Mouse (Mus musculus) hindbrain, embryonic 12.5 days (tissue): ENCODE measurements around the gene Isoc2a. TPM values are rescaled to one million over a fixed set of nuclear protein-coding genes. Genes with fewer than 3 reads are reported as not detected.

Experiments
- ATAC-seq: fragments of 200-750 bp; cut with Nextera tagmentation; 2 replicates; pipeline ENCODE4 v1.8.0; 2017; ENCODE audit warnings: moderate TSS enrichment; ENCODE audit not compliant: low FRiP score
- H3K27ac ChIP-seq: fragments of 300-500 bp; sonication (generic); 2 replicates; pipeline ENCODE4 v1.5.1; 2016; ENCODE audit warnings: mild to moderate bottlenecking
- H3K27me3 ChIP-seq: fragments of 300-500 bp; sonication (generic); 2 replicates; pipeline ENCODE4 v1.6.1; 2016; ENCODE audit warnings: mild to moderate bottlenecking
- H3K36me3 ChIP-seq: fragments of 300-500 bp; sonication (generic); 2 replicates; pipeline ENCODE4 v1.6.1; 2016; ENCODE audit warnings: mild to moderate bottlenecking
- H3K4me1 ChIP-seq: fragments of 300-500 bp; sonication (generic); 2 replicates; pipeline ENCODE4 v1.6.1; 2016
- H3K4me2 ChIP-seq: fragments of 300-500 bp; sonication (generic); replicated peaks from 2 replicates; pipeline ENCODE4 v1.6.1; 2016; ENCODE audit warnings: mild to moderate bottlenecking
- H3K4me3 ChIP-seq: fragments of 300-500 bp; sonication (generic); 2 replicates; pipeline ENCODE4 v1.5.1; 2016; ENCODE audit warnings: mild to moderate bottlenecking
- H3K9ac ChIP-seq: fragments of 300-500 bp; sonication (generic); 2 replicates; pipeline ENCODE4 v1.6.1; 2016; ENCODE audit warnings: mild to moderate bottlenecking, moderate library complexity
- H3K9me3 ChIP-seq: fragments of 300-500 bp; sonication (generic); replicated peaks from 2 replicates; pipeline ENCODE4 v1.6.1; 2016; ENCODE audit warnings: mild to moderate bottlenecking
- WGBS: fragments of 180-500 bp; shearing (Covaris S2); methylation state at CpG from one replicate; pipeline ENCODE4 v1.1.7; 2016; 5-methylcytosine and 5-hydroxymethylcytosine counted together
- polyA plus RNA-seq: library from polyadenylated mRNA; unstranded; fragments of >200 nt; fragmentation: Nextera tagmentation; extraction: Ambion mirVana; gene quantifications from 2 replicates; pipeline ENCODE4 v1.2.1, GENCODE M21; 2016

The Isoc2a gene
- polyA plus RNA-seq, 1 experiment from 2014 or later: 0.88 TPM

DNA sequence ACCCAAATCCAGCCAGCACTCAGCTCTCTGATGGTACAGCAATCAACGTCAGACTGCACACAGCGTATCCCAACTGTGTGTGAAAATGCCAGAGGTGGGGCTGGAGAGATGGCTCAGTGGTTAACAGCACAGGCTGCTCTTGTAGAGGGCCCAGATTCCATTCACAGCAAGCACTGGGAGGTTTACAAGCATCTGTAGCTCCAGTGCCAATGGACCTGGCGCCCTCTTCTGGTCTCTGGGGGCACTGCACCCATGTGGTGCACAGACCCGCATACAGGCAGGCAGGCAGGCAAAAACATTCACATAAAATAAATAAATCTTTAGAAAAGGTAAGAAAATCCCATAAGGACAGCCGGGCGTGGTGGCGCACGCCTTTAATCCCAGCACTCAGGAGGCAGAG, 24.2 kb downstream of the Isoc2a start:
- Histone ChIP-seq H3K36me3 (no peaks in the 10 kb centered on the region), H3K27ac (no peak overlapping the region), H3K9ac (no peak overlapping the region), H3K4me1 (peaks cover 11% of the 10 kb centered on the region), H3K9me3 (peaks cover 4% of the 10 kb centered on the region; the same call in 1 of the 2 replicates), H3K4me3 (no peak overlapping the region), H3K27me3 (peaks cover 19% of the 10 kb centered on the region), H3K4me2 (no peak overlapping the region)
- no peak for ATAC-seq
- WGBS: 53% methylated on average over 8 of the region's 8 CpGs

DNA sequence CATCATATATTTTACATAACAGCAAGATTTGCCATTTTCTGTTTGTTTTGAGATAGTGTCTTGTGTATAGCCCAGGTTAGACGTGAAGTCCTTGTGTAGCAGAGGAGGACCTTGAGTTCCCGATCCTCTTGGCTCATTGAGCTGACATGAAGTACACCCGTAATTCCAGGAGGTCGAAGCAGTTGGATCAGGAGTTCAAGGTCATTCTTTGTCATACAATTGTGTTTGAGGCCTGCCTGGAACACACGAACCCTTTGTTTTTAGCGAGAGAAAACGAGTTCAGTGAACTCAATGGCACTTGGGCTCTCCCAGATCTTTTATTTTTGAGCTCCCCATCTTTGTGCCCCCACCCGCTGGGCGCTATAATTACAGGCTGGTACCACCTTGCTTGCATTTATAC, 25.5 kb downstream of the Isoc2a start:
- no peak overlapping the region for H3K27ac ChIP-seq
- peaks cover 11% of the 10 kb centered on the region for H3K4me1 ChIP-seq
- peaks cover 19% of the 10 kb centered on the region for H3K27me3 ChIP-seq
- H3K4me2 ChIP-seq: no peak overlapping the region
- 85% methylated on average over 9 of the region's 9 CpGs for WGBS
- ATAC-seq: no peak
- H3K4me3 ChIP-seq: no peak overlapping the region
- no peaks in the 10 kb centered on the region for H3K36me3 ChIP-seq
- H3K9ac ChIP-seq: no peak overlapping the region
- H3K9me3 ChIP-seq: peaks cover 4% of the 10 kb centered on the region; the same call in 1 of the 2 replicates

DNA sequence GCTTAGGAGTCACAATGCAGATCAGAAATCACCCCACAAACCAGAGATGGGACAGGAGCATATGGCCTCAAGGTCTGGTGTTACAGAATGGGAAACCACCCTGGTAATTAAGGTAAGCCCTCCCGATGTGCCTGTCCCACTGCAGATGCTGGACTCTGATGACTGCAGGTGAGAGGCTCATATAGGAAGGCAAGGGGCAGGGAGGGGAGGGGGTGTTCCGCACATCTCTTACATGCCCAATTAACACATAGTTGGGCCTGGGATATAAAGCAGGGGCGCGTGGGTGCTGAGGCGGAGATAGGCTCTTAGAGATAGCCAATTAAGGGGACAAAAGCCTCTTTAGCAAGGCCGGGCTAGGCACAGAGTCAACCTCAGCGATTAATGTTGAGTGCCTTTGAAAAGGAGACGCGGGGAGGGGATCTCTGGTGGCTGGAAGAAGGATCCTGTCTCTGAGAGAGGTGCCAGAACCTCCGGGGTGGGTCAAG, 29.6 kb downstream of the Isoc2a start, which contains the start of gene Gm36210:
TSS of gene Gm36210 (minus strand) at position 51 of the 485 bp plus-strand sequence.
- no peak within 1 kb of the TSS for H3K27ac ChIP-seq
- H3K4me1 ChIP-seq: no peaks in the 10 kb centered on the region
- H3K9me3 ChIP-seq: no peaks in the 10 kb centered on the region
- WGBS: 68% methylated on average over 10 of the region's 10 CpGs
- no peaks in the 10 kb centered on the region for H3K36me3 ChIP-seq
- 0 out of 2 replicates have a peak, but pooled peaks have one; percentile 29 for ATAC-seq
- no peaks in the 10 kb centered on the region for H3K27me3 ChIP-seq
- H3K9ac ChIP-seq: no peak within 1 kb of the TSS
- no peak within 1 kb of the TSS for H3K4me2 ChIP-seq
- H3K4me3 ChIP-seq: no peak within 1 kb of the TSS

DNA sequence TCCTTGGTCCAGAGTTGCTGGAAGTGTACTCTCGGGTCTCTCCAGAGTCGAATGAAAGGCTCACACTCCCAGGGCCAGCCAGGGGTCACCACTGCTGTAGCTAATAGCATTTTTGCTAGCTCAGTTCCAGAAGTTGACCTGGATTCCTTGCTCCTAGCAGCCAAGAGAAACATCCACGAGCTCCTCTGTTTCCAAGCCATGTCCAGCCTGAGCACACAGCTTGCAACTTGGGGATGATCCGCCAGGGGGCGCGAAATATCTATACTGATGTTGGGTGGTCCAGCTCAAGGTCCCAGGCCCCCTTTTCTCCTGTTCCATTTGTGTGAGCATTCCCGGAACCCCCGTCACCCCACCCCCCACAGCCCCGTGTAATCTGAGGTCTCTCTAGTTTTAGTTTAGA, 34.6 kb downstream of the Isoc2a start:
- Histone ChIP-seq H3K9ac (no peak overlapping the region), H3K4me2 (no peak overlapping the region), H3K9me3 (no peaks in the 10 kb centered on the region), H3K36me3 (no peaks in the 10 kb centered on the region), H3K27me3 (no peaks in the 10 kb centered on the region), H3K4me3 (no peak overlapping the region), H3K27ac (no peak overlapping the region), H3K4me1 (peaks cover 13% of the 10 kb centered on the region)
- WGBS: 33% methylated on average over 9 of the region's 9 CpGs
- ATAC-seq: no peak

DNA sequence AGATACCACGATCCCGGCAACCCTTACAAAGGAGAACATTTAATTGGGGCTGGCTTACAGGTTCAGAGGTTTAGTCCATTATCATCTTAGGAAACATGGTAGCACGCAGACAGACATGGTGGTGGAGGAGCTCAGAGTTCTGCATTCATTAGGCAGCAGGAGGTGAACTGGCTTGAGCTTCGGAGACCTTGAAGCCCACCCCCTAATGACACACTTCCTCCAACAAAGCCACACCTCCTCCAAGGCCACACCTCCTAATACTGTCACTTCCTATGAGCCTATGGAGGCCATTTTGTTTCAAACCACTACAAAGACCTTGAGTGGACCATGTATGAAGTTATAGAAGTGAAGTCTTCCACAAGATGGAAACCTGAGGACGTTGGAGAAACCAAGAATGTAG, 35.3 kb downstream of the Isoc2a start:
- Histone ChIP-seq H3K9me3 (no peaks in the 10 kb centered on the region), H3K27me3 (no peaks in the 10 kb centered on the region), H3K36me3 (no peaks in the 10 kb centered on the region), H3K27ac (no peak overlapping the region), H3K9ac (no peak overlapping the region), H3K4me2 (no peak overlapping the region), H3K4me3 (no peak overlapping the region), H3K4me1 (peaks cover 20% of the 10 kb centered on the region)
- no peak for ATAC-seq
- 63% methylated on average over 5 of the region's 5 CpGs for WGBS

DNA sequence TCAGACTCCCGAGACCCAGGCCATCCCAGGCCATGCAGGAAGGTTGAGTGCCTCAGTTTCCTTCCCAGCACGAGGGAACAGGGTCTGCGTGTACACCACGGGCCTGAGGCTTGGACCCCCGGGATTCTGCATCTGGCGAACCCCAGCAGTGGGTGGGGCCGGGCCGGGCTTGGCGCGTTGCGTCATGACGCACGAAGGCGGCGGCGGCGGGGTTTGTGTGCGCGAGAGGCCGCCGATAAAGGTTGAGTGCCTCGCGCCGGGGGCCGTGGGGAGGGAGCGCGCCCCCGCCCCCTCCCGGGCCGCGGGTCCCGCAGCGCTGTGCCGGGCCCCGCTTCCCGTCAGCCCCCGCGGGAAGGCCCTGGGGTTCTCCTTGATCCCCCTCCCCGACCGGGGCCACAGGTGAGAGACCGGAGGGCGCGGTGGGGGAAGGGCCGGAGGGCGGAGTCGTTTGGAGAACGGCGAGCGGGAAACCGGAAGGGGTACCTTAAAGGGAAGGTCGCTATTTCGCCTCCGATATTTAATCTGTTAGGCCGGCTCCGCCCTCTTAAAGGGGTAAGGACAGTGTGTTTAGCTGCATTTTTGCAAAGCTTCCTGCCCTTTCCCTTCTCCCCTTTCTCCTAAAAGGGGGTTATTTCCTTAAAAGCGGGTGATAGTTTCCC, 38.2 kb downstream of the Isoc2a start, which contains the start of gene Zfp628:
TSS of gene Zfp628 (plus strand) at position 211 of the 659 bp plus-strand sequence.
- under 1% methylated on average over 55 of the region's 56 CpGs for WGBS
- Histone ChIP-seq H3K4me1 (peaks cover 21% of the 10 kb centered on the region), H3K9ac (peak within 1 kb of the TSS; percentile 88), H3K36me3 (peaks cover 27% of the 10 kb centered on the region), H3K27me3 (no peaks in the 10 kb centered on the region), H3K4me2 (peak within 1 kb of the TSS; percentile 80), H3K9me3 (no peaks in the 10 kb centered on the region), H3K27ac (peak within 1 kb of the TSS; percentile 98), H3K4me3 (peak within 1 kb of the TSS; percentile 70)
- peak; percentile 91 for ATAC-seq

DNA sequence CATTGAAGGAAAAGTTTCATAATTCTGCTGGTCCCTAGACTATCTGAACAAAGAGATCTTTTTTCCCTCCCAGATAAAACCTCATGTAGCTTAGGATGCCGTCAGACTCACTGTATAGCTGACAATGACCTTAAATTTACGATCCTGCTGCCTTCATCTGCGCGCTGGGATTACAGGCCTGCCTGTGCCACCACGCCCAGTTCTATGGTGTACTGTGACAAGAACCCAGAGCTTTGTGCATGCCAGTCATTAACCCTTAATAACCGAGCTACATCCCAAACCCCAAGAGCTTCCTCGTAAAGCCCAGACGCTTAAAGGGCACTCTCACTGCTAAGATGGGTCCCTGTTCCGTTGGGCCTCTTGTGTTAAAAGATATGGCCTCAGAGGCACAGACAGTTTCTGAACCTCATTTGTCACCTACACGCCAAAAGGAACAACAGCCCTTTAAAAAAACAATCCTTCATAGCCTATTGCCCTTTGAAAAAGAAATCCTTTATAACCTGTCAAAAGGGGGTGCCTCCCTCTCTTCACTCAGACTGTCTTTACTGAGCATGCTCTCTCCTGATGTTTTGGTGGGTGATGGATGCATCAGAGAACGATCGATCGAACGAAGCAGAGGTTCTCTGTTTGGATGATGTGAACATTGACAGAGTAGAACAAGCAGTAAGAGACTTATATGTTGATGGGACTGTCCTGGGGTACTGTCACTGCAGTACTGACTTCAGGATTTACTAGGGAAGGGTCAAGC, 38.9 kb downstream of the Isoc2a start:
- peak; percentile 31 for ATAC-seq
- Histone ChIP-seq H3K36me3 (peaks cover 34% of the 10 kb centered on the region), H3K4me2 (peak overlapping the region; percentile 80), H3K4me1 (peaks cover 23% of the 10 kb centered on the region), H3K27ac (peak overlapping the region; percentile 98), H3K9ac (peak overlapping the region; percentile 88), H3K4me3 (peak overlapping the region; percentile 70), H3K9me3 (no peaks in the 10 kb centered on the region), H3K27me3 (no peaks in the 10 kb centered on the region)
- WGBS: 18% methylated on average over 14 of the region's 14 CpGs

DNA sequence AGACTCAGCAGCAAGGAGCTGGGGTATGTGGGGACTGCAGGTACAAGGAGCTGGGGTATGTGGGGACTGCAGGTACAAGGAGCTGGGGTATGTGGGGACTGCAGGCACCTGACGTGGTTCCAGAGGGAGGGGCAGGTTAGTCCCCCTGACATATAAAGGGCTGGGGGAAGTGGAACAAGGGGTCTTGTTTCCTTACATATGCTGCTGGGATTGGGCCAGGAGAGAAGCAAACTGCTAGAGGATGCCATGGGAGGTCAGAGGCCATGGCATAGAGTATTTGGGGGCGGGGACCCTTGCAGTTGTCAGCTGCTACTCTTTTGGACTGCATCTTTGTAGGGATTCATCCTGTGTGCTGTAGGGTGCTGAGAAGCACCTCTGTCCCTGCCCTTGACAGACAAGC, 40.5 kb downstream of the Isoc2a start:
- Histone ChIP-seq H3K4me2 (no peak overlapping the region), H3K9ac (no peak overlapping the region), H3K4me1 (peaks cover 40% of the 10 kb centered on the region), H3K27ac (no peak overlapping the region), H3K4me3 (no peak overlapping the region; the same call in 1 of the 2 replicates), H3K36me3 (peaks cover 36% of the 10 kb centered on the region), H3K9me3 (no peaks in the 10 kb centered on the region), H3K27me3 (no peaks in the 10 kb centered on the region)
- 100% methylated on average over 2 of the region's 2 CpGs for WGBS
- ATAC-seq: no peak

DNA sequence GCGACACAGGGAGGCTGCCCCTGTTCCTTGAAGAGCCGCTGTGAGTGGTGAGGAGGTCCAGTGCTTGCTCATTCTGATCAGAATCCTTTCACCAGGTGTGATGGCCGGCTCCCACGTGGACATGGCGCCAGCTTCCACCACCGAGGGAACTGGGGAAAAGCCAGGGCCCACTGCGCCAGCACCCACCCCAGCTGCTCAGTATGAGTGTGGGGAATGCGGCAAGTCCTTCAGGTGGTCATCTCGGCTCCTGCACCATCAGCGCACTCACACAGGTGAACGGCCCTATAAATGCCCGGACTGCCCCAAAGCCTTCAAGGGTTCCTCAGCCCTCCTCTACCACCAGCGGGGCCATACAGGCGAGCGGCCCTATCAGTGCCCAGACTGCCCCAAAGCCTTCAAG, 41.7 kb downstream of the Isoc2a start:
- 90% methylated on average over 15 of the region's 15 CpGs for WGBS
- Histone ChIP-seq H3K9me3 (no peaks in the 10 kb centered on the region), H3K27ac (no peak overlapping the region), H3K36me3 (peaks cover 36% of the 10 kb centered on the region), H3K4me2 (no peak overlapping the region), H3K9ac (no peak overlapping the region), H3K4me3 (no peak overlapping the region), H3K4me1 (peaks cover 52% of the 10 kb centered on the region), H3K27me3 (no peaks in the 10 kb centered on the region)
- no peak for ATAC-seq

DNA sequence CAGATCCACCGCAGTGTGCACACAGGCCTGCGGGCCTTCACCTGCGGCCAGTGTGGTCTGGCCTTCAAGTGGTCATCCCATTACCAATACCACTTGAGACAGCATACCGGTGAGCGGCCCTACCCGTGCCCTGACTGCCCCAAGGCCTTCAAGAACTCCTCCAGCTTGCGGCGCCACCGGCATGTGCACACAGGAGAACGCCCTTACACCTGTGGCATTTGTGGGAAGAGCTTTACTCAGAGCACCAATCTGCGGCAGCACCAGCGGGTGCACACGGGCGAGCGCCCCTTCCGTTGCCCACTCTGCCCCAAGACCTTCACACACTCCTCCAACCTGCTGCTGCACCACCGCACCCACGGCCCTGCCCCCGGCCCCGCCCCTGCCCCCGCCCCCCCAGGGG, 42.1 kb downstream of the Isoc2a start:
- 86% methylated on average over 21 of the region's 21 CpGs for WGBS

DNA sequence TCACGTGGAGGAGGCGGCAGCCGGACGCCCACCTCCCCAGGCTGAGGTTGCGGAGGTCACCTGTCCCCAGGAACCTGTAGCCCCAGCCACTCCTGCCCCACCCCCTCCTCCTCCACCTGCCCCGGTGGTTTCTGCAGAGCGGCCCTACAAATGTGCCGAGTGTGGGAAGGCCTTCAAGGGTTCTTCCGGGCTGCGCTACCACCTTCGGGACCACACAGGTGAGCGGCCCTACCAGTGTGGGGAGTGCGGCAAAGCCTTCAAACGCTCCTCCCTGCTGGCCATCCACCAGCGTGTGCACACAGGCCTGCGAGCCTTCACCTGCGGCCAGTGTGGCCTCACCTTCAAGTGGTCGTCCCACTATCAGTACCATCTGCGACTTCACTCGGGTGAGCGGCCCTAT, 43.0 kb downstream of the Isoc2a start:
- Histone ChIP-seq H3K4me3 (no peak overlapping the region), H3K27me3 (no peaks in the 10 kb centered on the region), H3K9ac (no peak overlapping the region), H3K4me1 (peaks cover 61% of the 10 kb centered on the region), H3K27ac (no peak overlapping the region), H3K36me3 (peaks cover 36% of the 10 kb centered on the region), H3K9me3 (no peaks in the 10 kb centered on the region), H3K4me2 (no peak overlapping the region)
- no peak for ATAC-seq
- 89% methylated on average over 21 of the region's 21 CpGs for WGBS

More for the DNA sequence above, 42.1 kb downstream of the Isoc2a start:
- H3K4me3 ChIP-seq: no peak overlapping the region
- H3K9me3 ChIP-seq: no peaks in the 10 kb centered on the region
- H3K27ac ChIP-seq: no peak overlapping the region
- H3K4me1 ChIP-seq: peaks cover 56% of the 10 kb centered on the region
- no peak overlapping the region for H3K9ac ChIP-seq
- H3K27me3 ChIP-seq: no peaks in the 10 kb centered on the region
- ATAC-seq: no peak
- H3K36me3 ChIP-seq: peaks cover 36% of the 10 kb centered on the region
- H3K4me2 ChIP-seq: no peak overlapping the region

DNA sequence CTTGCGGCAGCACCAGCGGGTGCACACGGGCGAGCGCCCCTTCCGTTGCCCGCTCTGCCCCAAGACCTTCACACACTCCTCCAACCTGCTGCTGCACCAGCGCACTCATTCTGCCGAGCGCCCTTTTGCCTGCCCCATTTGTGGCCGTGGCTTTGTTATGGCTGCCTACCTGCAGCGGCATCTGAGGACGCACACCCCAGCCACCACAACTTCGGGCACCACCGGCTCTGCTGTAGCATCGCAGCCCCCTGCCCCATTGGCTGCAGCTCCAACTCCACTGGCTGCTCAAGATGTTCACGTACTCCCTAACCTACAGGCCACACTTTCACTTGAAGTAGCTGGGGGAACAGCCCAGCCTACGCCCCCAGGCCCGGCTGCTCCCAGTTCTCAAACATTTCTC, 43.5 kb downstream of the Isoc2a start:
- Histone ChIP-seq H3K4me1 (peaks cover 66% of the 10 kb centered on the region), H3K9ac (no peak overlapping the region)
- WGBS: 91% methylated on average over 19 of the region's 19 CpGs

More for the DNA sequence above, 43.5 kb downstream of the Isoc2a start:
- Histone ChIP-seq H3K27ac (peak overlapping the region; percentile 98; the same call in 1 of the 2 replicates), H3K27me3 (no peaks in the 10 kb centered on the region), H3K4me2 (no peak overlapping the region), H3K9me3 (no peaks in the 10 kb centered on the region), H3K36me3 (peaks cover 36% of the 10 kb centered on the region), H3K4me3 (no peak overlapping the region)
- ATAC-seq: no peak
